Mouse (Mus musculus) left cerebral cortex, adult 2 months (tissue): ENCODE measurements at regions not wholly inside any gene's neighbourhood (a gene's known extent, or its start where the extent isn't known, plus 50 kb on each side); places are given as distances from the start of the nearest gene placed in this dataset.
A peak's percentile ranks its signal among the peaks of the same experiment; 100 is the strongest.

Source experiments
- DNase-seq, 2 experiments: peaks; one replicate each; pipeline ENCODE4 v3.0.0; 2021 to 2022; ENCODE audit warnings: low spot score in 2 of 2, mixed read lengths in 1 of 2; ENCODE audit errors: extremely low spot score in 1 of 2
- H3K27ac ChIP-seq: fragments of 200-600 bp; 2 replicates; pipeline ENCODE4 v1.8.1; 2022
- H3K4me3 ChIP-seq: fragments of 200-600 bp; 2 replicates; pipeline ENCODE4 v1.8.1; 2022
- CTCF ChIP-seq: fragments of 200-600 bp; IDR thresholded peaks from 2 replicates; pipeline ENCODE4 v1.8.1; 2022; ENCODE audit warnings: antibody characterized with exemption, mild to moderate bottlenecking, moderate library complexity
- intact Hi-C: fragments of 180-260 bp; cut with DNase I; formaldehyde crosslinking; loops from one replicate; pipeline ENCODE4 v1.15.1; 2025

DNA sequence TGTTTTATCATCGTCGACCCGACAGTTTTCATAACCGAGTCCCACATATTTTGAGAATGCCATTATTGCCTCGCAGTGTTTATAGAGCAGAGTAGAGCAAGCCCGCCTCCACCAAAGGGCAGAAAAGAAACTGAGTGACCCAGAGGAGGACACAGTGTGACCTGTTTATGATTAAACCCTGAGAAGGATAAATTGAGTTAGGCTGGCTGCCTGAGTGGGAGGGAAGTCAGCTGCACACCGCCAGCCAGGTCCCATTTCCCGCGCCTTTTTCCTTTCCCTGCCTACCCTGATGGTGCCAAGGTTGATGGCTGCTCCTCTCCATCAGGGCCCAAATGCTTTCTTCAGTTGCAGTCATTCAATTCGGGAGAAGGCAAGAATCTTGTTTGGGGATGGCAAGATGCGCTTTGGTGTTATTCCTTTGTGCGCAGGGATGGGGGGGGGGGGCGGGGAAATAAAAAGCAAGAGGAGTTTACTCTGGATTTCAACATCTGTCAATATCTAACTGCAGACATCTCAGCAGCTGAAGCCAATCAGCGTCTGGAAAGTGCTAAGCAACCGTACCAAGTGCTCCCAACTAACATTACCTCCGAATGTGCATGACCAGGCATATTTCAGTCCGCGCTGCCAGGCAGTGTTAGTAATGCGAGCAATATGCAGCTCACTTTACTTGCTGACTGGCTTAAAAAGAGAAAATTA, 80.6 kb upstream of the Efna5 start:
- H3K27ac ChIP-seq = no peak overlapping the region
- 0 out of 2 replicates have a peak overlapping the region, but pooled peaks have one; percentile 1 for H3K4me3 ChIP-seq
- DNase-seq = no peak
- no peak for TF ChIP-seq CTCF
- intact Hi-C loops = no loop called here

DNA sequence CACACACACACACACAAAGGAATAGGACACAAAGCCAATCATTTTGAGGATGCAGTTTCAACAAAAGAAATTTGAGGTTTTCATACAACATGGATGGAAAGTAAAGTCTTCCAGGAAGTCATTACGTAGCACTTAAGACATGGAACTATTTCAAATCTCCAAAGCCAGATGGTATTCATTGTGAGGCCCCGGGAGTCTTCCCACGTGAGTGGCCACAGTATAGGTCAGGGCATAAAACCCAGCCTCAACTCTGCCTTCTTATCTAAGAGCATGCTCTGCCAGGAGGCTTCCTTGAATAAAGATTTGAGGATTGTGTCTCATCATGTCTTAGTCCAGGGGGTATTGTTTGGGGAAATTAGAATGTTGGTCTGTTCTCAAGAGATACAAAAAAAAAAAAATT, 78.0 kb upstream of the Efna5 start:
- TF ChIP-seq CTCF = no peak
- intact Hi-C loops = no loop called here
- no peak overlapping the region for H3K27ac ChIP-seq
- H3K4me3 ChIP-seq = no peak overlapping the region
- DNase-seq = no peak

DNA sequence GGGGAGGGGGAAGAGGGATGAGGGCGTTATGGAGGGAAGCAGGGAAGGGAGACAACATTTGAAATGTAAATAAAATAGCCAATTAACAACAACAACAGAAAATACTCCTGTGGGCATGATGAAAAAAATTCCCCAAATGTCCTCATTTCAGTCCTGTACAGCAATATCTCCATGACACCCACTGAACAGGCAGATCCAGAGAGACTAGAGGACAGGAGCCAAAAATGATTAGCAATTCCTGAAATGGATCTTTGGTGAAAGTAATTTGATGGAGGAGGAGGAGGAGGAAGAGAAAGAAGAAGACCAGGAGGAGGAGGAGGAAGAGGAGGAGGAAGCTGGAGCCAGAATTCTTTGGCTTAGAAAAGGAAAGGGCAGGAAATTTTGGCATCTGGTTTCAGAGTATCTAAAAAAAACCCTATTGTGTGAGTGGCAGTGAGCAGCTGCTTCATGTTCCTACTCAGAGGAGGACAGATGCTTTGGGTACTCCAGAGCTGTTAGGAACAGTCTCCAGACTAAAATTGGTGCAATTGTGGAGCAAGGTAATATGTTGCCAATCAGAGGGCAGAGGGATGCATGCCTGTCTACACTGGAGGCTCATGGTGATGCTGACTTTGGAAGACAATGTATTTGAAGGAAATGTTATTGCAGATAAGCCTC, 66.5 kb upstream of the Efna5 start:
- Histone ChIP-seq H3K27ac (peak overlapping the region; percentile 55; the same call in 1 of the 2 replicates), H3K4me3 (no peak overlapping the region)
- intact Hi-C loops = loop anchor here (5.0 kb wide), 1 partner anchor 65 kb away; no protein-coding TSS in a partner anchor
- DNase-seq = no peak
- no peak for TF ChIP-seq CTCF

DNA sequence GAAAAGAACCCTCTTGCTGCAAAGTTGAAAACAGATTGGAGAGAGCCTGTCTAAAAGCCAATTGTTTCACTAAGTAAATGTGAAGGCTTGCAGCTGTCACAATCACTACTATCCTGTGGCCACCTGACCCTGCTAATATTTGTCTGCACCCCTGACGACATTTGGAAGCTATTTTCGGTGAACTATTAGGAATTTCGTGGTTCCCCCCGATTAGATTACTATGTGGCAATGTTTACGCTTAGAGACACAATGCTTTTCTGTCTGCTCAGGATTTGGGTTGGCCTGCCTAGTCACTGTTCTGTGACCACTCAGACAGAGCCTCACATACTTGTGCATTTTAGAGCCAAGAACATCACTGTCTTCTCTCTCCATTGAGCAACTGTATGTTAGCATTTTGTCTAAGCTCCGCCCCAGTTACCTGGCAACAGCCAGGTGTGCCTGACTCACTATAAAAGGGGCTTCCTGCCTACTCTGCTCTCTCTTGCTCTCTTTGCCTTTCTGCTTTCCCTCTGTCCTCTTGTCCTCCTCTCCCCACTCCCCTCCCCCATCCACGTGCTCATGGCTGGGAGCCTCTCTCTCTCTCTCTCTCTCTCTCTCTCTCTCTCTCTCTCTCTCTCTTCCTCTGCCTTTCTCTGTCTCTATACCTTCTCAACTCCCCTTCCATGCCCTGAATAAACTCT, 59.6 kb upstream of the Efna5 start:
- H3K4me3 ChIP-seq = no peak overlapping the region
- no peak overlapping the region for H3K27ac ChIP-seq
- no peak for DNase-seq
- no peak for TF ChIP-seq CTCF
- intact Hi-C loops = no loop called here

DNA sequence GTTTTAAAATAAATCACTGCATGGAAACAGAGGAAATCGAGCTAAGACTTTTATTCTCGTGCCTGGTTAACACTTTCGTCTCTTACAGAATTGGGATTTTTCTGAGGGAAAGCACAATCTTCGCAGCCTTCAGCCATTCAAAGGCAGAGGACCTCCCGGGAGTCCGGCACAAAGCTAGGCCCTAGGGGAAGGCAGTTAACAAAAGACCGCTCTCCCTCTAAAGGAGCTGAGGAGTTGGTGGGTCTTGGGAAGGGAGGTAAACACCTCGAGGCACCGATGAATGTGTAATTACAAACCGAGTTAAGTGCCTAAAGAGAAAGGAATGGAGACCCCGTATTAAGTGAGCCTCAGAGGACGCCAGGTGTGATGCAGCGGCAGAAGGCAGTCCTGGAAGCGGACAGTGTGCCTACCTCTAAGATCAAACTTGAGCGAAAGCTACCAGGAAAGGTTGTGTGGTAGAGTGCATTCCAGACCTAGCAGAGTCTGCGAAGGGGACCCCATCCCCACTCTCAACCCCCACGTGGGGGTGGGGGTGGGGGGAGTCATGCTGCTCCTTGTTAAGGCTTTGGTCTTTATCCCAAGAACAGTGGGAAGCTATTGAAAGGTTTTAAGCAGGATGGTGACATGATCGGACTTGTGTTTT, 58.9 kb upstream of the Efna5 start:
- Histone ChIP-seq H3K27ac (no peak overlapping the region), H3K4me3 (no peak overlapping the region)
- no peak for TF ChIP-seq CTCF
- intact Hi-C loops = no loop called here
- DNase-seq = no peak

DNA sequence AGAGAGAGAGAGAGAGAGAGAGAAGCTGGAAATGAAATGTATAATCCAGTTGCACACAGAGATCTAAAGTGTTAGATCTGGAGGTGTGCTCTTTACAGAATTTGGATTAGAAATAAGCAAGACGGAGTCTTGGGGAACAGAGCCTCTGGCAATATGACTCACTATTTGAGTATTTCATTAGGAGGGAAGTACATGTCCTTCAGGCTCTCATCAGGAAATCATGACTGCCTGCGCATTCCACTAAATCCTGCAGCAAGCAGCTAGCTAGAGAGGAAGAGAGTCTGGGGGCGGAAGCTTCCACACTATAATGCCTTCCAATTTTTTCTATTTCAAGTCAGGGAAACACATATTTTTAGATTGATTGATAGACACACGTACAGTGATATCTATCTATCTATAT, 58.1 kb upstream of the Efna5 start:
- no peak for DNase-seq
- no peak overlapping the region for H3K4me3 ChIP-seq
- intact Hi-C loops = no loop called here
- TF ChIP-seq CTCF = no peak
- no peak overlapping the region for H3K27ac ChIP-seq
